Mouse (Mus musculus) testis, adult 2 months (tissue): ENCODE data around the gene Prickle1. TPM values are rescaled to one million over a fixed set of nuclear protein-coding genes. Genes with fewer than 3 reads are reported as not detected.

Experiments used
- H3K27ac ChIP-seq: fragments of 200-500 bp; 2 replicates; pipeline ENCODE4 v1.5.1; 2012; ENCODE audit warnings: low read depth, low read length; ENCODE audit not compliant: control insufficient read depth, insufficient read depth
- H3K27me3 ChIP-seq: fragments of 200-500 bp; 2 replicates; pipeline ENCODE4 v1.6.1; 2012; ENCODE audit warnings: mild to moderate bottlenecking, low read length, moderate library complexity; ENCODE audit not compliant: control insufficient read depth, insufficient read depth
- H3K36me3 ChIP-seq: fragments of 200-500 bp; 2 replicates; pipeline ENCODE4 v1.6.1; 2012; ENCODE audit warnings: mild to moderate bottlenecking, low read length; ENCODE audit not compliant: control insufficient read depth, insufficient read depth
- H3K4me1 ChIP-seq: fragments of 200-500 bp; 2 replicates; pipeline ENCODE4 v1.6.1; 2012; ENCODE audit warnings: low read length; ENCODE audit not compliant: control insufficient read depth, insufficient read depth
- H3K4me3 ChIP-seq: fragments of 200-500 bp; 2 replicates; pipeline ENCODE4 v1.5.1; 2012; ENCODE audit warnings: low read depth, mild to moderate bottlenecking, low read length, moderate library complexity, mixed read lengths; ENCODE audit not compliant: control insufficient read depth
- CTCF ChIP-seq: fragments of 200-500 bp; IDR thresholded peaks from 2 replicates; pipeline ENCODE4 v1.5.1; 2012; ENCODE audit warnings: low read depth, mild to moderate bottlenecking, inconsistent platforms, low read length, moderate library complexity; ENCODE audit not compliant: control insufficient read depth, insufficient read depth, insufficient replicate concordance
- POLR2A ChIP-seq: fragments of 200-500 bp; IDR thresholded peaks from 2 replicates; pipeline ENCODE4 v1.6.1; 2012; ENCODE audit warnings: low read depth, mild to moderate bottlenecking, inconsistent platforms, low read length, moderate library complexity; ENCODE audit not compliant: control insufficient read depth
- polyA plus RNA-seq: library from polyadenylated mRNA; depleted of rRNA; stranded (reverse); fragments of >200 nt; gene quantifications from 2 replicates; pipeline ENCODE4 v1.2.3, GENCODE M21; 2012

Gene Prickle1
- polyA plus RNA-seq, 1 experiment: 3.9 TPM

- H3K27ac ChIP-seq: no peak overlapping the region
- no peaks in the 10 kb centered on the region for H3K27me3 ChIP-seq
- TF ChIP-seq POLR2A: no peak
- TF ChIP-seq CTCF: no peak
- H3K4me1 ChIP-seq: peaks cover 3% of the 10 kb centered on the region; the same call in 1 of the 2 replicates
- no peaks in the 10 kb centered on the region for H3K36me3 ChIP-seq
- H3K4me3 ChIP-seq: no peak overlapping the region
Measured at GRCm38 (mm10) chr15:93583051-93583450, 12.6 kb downstream of the Prickle1 start.

DNA sequence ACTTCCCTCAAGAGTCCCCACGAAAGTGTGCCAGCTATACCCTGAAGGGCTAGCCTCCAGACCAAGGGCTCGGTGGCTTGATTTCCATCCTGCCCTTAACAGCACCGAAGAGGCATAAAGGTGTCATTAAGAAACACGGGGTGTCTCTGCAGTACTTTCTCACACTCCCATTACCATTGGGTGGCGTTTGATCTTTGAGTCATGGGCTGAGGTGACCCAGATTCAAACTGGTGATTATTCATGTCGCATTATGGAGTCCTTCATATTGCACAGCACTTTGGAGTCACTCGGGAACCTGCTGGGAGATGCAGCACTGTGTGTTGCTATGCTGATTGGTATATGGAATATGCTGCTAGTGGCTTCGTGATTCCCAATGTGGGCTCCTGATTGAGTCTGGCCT is 14.0 kb downstream of the Prickle1 start:
- Histone ChIP-seq H3K4me3 (no peak overlapping the region), H3K27me3 (no peaks in the 10 kb centered on the region), H3K4me1 (no peaks in the 10 kb centered on the region; the same call in 1 of the 2 replicates), H3K27ac (no peak overlapping the region), H3K36me3 (no peaks in the 10 kb centered on the region)
- TF ChIP-seq POLR2A: no peak
- no peak for TF ChIP-seq CTCF

- H3K4me3 ChIP-seq: no peak overlapping the region
- no peak overlapping the region for H3K27ac ChIP-seq
- no peaks in the 10 kb centered on the region; the same call in 1 of the 2 replicates for H3K4me1 ChIP-seq
- no peaks in the 10 kb centered on the region for H3K36me3 ChIP-seq
- H3K27me3 ChIP-seq: no peaks in the 10 kb centered on the region
- no peak for TF ChIP-seq POLR2A
- no peak for TF ChIP-seq CTCF
Measured at GRCm38 (mm10) chr15:93579899-93580298, 15.8 kb downstream of the Prickle1 start.

DNA sequence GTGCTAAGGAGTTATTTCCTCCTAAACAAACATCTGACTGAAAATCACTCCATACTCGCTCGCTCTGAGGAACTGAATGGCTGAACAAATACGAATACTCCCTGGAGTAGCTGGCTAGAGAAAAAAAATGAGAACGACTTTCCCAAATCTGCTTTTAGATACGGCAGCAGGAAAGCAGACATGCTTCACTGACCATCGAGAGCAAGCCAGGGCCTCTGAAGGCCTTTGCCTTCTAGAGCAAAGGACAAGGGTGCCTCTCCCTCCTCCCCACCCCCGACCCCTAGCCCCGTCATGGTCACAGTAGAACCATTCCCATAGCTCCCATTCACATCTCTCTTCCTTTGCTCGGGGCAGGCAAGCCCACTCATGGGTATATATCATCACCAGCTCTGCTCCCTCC is 16.6 kb downstream of the Prickle1 start:
- TF ChIP-seq CTCF (no peak), POLR2A (no peak)
- H3K4me3 ChIP-seq: no peak overlapping the region
- H3K27me3 ChIP-seq: no peaks in the 10 kb centered on the region
- H3K36me3 ChIP-seq: no peaks in the 10 kb centered on the region
- no peak overlapping the region for H3K27ac ChIP-seq
- no peaks in the 10 kb centered on the region; the same call in 1 of the 2 replicates for H3K4me1 ChIP-seq

GRCm38 (mm10) chr15:93576361-93576760 is 19.3 kb downstream of the Prickle1 start:
- H3K4me1 ChIP-seq: no peaks in the 10 kb centered on the region; the same call in 1 of the 2 replicates
- no peak overlapping the region for H3K4me3 ChIP-seq
- no peaks in the 10 kb centered on the region for H3K36me3 ChIP-seq
- H3K27ac ChIP-seq: no peak overlapping the region
- no peaks in the 10 kb centered on the region for H3K27me3 ChIP-seq
- no peak for TF ChIP-seq POLR2A
- no peak for TF ChIP-seq CTCF

DNA sequence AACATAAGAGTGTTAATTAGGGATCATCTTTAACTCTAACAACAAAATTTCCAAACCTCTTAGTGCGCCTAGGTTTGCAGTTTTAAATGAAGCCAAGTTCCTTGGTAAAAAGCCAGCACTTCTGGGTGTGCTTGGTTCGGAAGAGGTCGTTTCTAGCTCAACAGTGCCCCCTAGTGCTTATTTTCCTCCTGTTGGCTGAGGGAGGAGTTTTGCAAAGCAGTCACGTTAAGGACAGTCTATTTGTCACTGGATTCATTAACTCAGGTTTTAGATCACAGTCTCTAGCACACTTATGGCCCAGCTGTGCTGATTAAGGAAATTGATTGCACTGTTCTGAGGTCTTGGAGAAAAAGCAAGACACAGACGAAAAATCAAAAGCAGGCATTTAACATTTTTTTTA is 19.8 kb downstream of the Prickle1 start:
- H3K4me3 ChIP-seq: no peak overlapping the region
- H3K27me3 ChIP-seq: no peaks in the 10 kb centered on the region
- TF ChIP-seq CTCF (peak; percentile 42; the same call in 1 of the 2 replicates), POLR2A (no peak)
- no peaks in the 10 kb centered on the region for H3K36me3 ChIP-seq
- H3K27ac ChIP-seq: no peak overlapping the region
- H3K4me1 ChIP-seq: no peaks in the 10 kb centered on the region; the same call in 1 of the 2 replicates

DNA sequence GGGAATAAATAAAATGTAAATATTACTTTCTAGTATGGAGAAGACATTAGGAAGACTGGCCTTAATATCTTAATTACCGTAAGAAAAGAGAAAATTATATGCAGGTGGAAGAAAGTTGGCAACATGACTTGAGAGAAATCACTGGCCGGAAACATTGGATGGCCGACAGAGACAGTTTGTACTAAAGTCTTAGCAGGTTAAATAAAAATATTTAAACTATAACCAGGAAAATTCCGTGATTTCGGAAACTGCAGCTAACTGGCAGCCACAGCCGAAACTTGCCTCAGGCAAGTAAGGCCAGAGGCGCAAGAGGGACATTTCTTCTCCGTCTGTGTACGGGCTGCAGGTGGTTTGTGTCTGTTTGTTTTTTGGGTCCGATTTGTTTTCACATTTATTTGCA is 22.8 kb downstream of the Prickle1 start:
- H3K4me1 ChIP-seq: no peaks in the 10 kb centered on the region; the same call in 1 of the 2 replicates
- H3K27me3 ChIP-seq: no peaks in the 10 kb centered on the region
- H3K4me3 ChIP-seq: no peak overlapping the region
- H3K36me3 ChIP-seq: no peaks in the 10 kb centered on the region
- no peak overlapping the region for H3K27ac ChIP-seq
- TF ChIP-seq POLR2A (no peak), CTCF (no peak)

GRCm38 (mm10) chr15:93570881-93571495 is 24.7 kb downstream of the Prickle1 start:
- Histone ChIP-seq H3K4me1 (no peaks in the 10 kb centered on the region), H3K27ac (no peak overlapping the region), H3K4me3 (no peak overlapping the region), H3K27me3 (no peaks in the 10 kb centered on the region), H3K36me3 (no peaks in the 10 kb centered on the region)
- TF ChIP-seq CTCF (no peak), POLR2A (no peak)
